8 mouse cellular contexts compared by ENCODE assay signal in genomic region chr9:58249592-58250192, GRCm38 (mm10). TPM values are rescaled to one million over a fixed set of nuclear protein-coding genes. Genes with fewer than 3 reads are reported as not detected.
DNase-seq lines count a peak whose midpoint lies in the region; ATAC-seq and TF ChIP-seq lines count a peak whose summit lies in the region.

Gene Pml, minus strand, starts transcription at chr9:58249786.

- DNase-seq in NIH3T3 (ENCODE audit: low read depth), result peak; percentile 84
- peak; percentile 66 for DNase-seq in cerebellum, adult 9-11 months
- DNase-seq in gastrocnemius, adult 2 months, result peak; percentile 83
- DNase-seq in left cerebral cortex, adult 2 months (ENCODE audit: extremely low spot score in 1 of 2, low spot score in 2 of 2), result peak; percentile 49 to 59
- DNase-seq in right cerebral cortex, postnatal 10 days (ENCODE audit: low spot score in 2 of 2), result peak; percentile 67 to 76
- peak; percentile 73 to 82 for DNase-seq in urinary bladder, postnatal 36 days (ENCODE audit: low spot score in 2 of 2)

- H3K4me3 ChIP-seq in gastrocnemius, adult 2 months, result peak within 1 kb of the TSS; percentile 75
- peak within 1 kb of the TSS; percentile 40 for H3K4me3 ChIP-seq in hindbrain, embryonic 15.5 days
- peak within 1 kb of the TSS; percentile 67 for H3K4me3 ChIP-seq in left cerebral cortex, adult 2 months
- peak within 1 kb of the TSS; percentile 85 for H3K4me3 ChIP-seq in macrophage (ENCODE audit: inconsistent target)

- H3K4me1 ChIP-seq in hindbrain, embryonic 15.5 days (replicated peaks), result peaks cover 33% of the 10 kb centered on the region

- no peak for ATAC-seq in hindbrain, embryonic 15.5 days (ENCODE audit: low FRiP score, low read depth)

- under 1% methylated on average over 16 of the region's 16 CpGs for WGBS in hindbrain, embryonic 15.5 days
- under 1% methylated on average over 16 of the region's 16 CpGs for WGBS in macrophage (ENCODE audit: missing documents)

- intact Hi-C loops in gastrocnemius, adult 2 months (cut with DNase I), result no loop called here
- intact Hi-C loops in left cerebral cortex, adult 2 months (cut with DNase I), result no loop called here

- H3K27ac ChIP-seq in gastrocnemius, adult 2 months, result peak within 1 kb of the TSS; percentile 93
- peak within 1 kb of the TSS; percentile 58 for H3K27ac ChIP-seq in hindbrain, embryonic 15.5 days (replicated peaks)
- H3K27ac ChIP-seq in left cerebral cortex, adult 2 months, result peak within 1 kb of the TSS; percentile 82
- H3K27ac ChIP-seq in macrophage, result peak within 1 kb of the TSS; percentile 93

- H3K9me3 ChIP-seq in hindbrain, embryonic 15.5 days, result no peaks in the 10 kb centered on the region

- TF ChIP-seq CTCF in gastrocnemius, adult 2 months (IDR thresholded peaks at IDR 0.05), result peak; percentile 26; the same call in 1 of the 2 replicates
- TF ChIP-seq CTCF in left cerebral cortex, adult 2 months (IDR thresholded peaks at IDR 0.05), result peak; percentile 47

- peaks cover 63% of the 10 kb centered on the region for H3K79me2 ChIP-seq in macrophage (ENCODE audit: inconsistent target)

- peak within 1 kb of the TSS; percentile 40 for H3K9ac ChIP-seq in hindbrain, embryonic 15.5 days

- H3K4me2 ChIP-seq in hindbrain, embryonic 15.5 days, result peak within 1 kb of the TSS; percentile 63

- no peaks in the 10 kb centered on the region for H3K27me3 ChIP-seq in hindbrain, embryonic 15.5 days

- no peaks in the 10 kb centered on the region for H3K36me3 ChIP-seq in hindbrain, embryonic 15.5 days
- H3K36me3 ChIP-seq in macrophage (ENCODE audit: inconsistent target), result peaks cover 9% of the 10 kb centered on the region; the same call in 1 of the 2 replicates

RNA-seq across cellular contexts. Expression of gene Pml, which starts in this region (rescaled TPM):
- 1 to 10 TPM; 4.1 to 4.5 TPM for total RNA-seq in gastrocnemius, adult 2 months (2021)
- polyA plus RNA-seq in hindbrain, embryonic 15.5 days (2015; fragmentation: Nextera tagmentation; extraction: Ambion mirVana), result 4.3 and 5.2 TPM in 2 replicates
- total RNA-seq in left cerebral cortex, adult 2 months (2021), result 10 to 100 TPM; 14.1 to 19.3 TPM
- 100 to 1,000 TPM in 20 of 26 experiments, 10 to 100 TPM in 6; 41.8 to 438 (median 201) TPM for total RNA-seq in macrophage (2018; cell fraction: chromatin; rRNA removed)
- 100 to 1,000 TPM in 8 of 26 experiments, 10 to 100 TPM in 18; 24.3 to 136 (median 65.2) TPM for total RNA-seq in macrophage (2018; cell fraction: cytosol; rRNA removed)
- 100 to 1,000 TPM in 21 of 26 experiments, 10 to 100 TPM in 5; 55.4 to 358 (median 161) TPM for total RNA-seq in macrophage (2018; cell fraction: nucleus; rRNA removed)
- polyA plus RNA-seq in macrophage (2018), result 34.6 to 63.1 TPM (median 37.1 TPM) in 3 replicates
